Mouse (Mus musculus): ENCODE results near the gene Olfr1033.
"Not testable (repeated sequence)": the region's sequence is repeated elsewhere in the genome, so short reads cannot be mapped to it uniquely, and the experiment has no call there.

Gene Olfr1033

DNA sequence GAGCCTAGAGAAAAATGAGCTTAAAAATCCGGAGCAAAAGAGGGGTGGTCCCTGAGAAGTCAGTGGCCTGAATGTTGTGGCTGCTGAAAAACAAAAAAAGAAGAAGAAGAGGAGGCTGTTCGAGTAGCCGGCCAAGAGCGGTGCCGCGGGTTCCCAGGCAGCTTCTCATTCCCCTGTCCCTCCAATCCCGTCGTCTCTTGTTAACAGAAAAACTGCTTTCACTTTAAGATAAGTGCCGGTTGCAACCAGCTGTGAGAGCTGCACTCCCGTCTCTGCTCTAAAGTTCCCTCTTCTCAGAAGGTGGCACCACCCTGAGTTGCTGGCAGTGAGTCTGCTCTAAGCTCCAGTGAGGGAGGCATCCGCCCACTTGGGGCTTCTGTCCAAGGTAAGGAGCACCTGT is at the start of gene Olfr1033:
TSS of gene Olfr1033 (plus strand) at position 228 of the 400 bp plus-strand sequence.
- DNase-seq (ENCODE audit: low spot score): peak; percentile 5

DNA sequence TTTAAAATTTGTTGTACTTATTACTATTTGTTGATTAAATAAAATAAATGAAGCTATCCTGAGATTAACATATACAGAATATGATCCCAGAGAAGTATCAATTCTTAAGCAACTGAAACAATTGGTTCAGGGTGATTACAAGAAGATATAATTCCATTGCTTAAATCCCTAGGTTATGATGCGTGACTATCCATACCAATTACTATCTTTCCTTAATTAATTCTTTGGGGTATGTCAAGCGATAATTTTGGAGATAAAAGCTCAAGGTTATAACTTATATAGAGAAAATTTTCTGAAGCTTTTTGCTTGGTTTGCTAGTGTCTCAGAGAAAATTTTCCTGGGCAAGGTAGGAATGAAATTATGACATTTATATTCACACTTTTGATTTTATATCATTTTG is 46.8 kb upstream of the Olfr1033 start, which contains the start of gene Olfr1029:
TSS of gene Olfr1029 (plus strand) at position 301 of the 400 bp plus-strand sequence.
- no peak for DNase-seq (ENCODE audit: low spot score)

DNA sequence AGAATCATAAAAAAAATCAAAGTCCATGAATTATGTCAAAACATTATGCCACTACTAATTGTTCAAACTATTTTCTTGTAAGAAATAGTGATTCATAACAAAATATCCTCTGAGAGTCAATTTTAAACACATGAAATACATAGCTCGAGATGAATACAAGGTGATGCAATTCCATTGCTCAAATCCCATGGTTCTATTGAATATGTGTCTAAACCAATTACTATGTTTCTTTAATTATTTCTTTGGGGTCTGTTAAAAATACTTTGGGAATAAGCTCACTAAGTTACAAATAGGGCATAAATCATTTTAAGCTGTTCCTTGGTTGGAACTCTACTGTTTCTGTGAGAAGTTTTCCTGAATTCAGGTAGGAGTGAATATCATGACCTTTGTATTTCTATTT is 41.5 kb upstream of the Olfr1033 start, which contains the start of gene Olfr1030:
TSS of gene Olfr1030 (plus strand) at position 301 of the 400 bp plus-strand sequence.
- no peak for DNase-seq (ENCODE audit: low spot score)

DNA sequence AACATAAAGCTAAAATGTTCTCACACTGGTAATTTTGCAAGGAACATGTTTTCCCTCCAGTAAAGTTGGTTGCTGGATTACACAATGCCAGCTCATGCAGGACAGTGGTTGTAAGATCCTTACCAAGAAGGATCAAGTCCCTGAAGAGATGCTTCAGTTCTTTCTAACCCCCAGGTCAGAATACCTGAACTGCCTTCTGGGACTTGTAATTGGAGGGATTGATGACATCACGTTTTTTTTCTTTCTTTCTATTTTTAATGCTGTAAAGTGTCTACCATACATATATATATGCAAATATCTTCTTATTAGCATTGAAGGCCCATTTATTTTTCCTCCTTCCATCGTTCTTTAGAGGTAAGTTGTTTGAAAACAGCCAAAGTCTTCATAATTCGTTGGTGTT is 30.4 kb upstream of the Olfr1033 start, which contains the start of gene Olfr1031:
TSS of gene Olfr1031 (plus strand) at position 301 of the 400 bp plus-strand sequence.
- no peak for DNase-seq (ENCODE audit: low spot score)

DNA sequence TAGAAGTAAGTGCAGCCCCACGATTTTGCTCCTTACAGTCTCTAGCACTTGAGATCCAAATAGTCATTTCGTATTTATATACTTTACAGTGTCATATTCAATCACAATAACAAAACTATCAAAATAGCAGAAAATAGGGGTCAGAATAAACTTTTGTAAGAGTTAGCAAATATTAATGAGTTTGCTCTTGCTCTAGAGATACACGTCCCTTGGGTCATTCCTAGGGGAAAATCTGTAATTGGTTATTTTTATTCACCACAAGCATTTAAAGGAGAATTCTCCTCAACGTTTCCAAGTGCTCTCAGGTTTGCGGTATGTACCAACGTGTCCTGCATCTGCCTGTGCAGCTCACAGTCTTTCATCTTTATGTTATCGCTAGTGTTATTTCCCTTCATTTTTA is 15.2 kb upstream of the Olfr1033 start, which contains the start of gene Olfr1032:
TSS of gene Olfr1032 (plus strand) at position 301 of the 400 bp plus-strand sequence.
- DNase-seq (ENCODE audit: low spot score): no peak

DNA sequence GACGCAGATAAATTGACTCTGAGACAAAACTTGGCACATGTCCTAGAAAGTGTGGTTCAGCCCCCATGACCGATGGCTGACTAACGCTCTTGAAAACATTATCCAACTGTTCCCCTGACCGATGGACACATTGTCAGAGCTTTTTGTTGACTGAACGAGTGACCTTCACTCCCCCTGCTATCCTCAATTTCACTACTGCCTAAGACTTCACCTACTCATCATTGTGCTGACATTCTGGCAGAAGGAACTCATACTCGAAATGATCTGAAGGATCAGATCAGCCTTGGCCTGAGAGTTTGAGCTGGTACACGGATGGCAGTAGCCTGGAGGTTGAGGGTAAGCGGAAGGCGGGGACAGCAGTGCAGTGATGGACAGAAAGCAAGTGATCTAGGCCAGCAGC is 1.1 kb downstream of the Olfr1033 start:
- not testable (repeated sequence) for DNase-seq (ENCODE audit: low spot score)

DNA sequence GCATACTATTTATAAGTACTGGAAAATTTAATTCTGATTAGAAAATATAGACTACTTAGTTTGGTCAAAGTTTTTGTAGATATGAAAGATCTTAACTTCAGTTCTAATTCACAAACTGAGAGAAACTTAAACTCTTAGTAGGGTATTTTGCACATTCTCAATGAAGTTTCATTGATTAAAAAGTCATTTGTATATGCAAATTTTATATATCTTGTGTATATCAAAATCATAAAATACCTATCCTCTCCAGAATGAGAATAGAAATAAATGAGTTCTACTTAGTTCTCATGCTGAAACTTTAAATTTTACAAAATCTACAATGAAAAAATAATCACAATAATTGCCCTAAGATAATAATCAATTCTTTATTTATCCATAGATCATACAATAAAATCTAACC is 25.1 kb downstream of the Olfr1033 start, which contains the start of gene Olfr1034:
TSS of gene Olfr1034 (plus strand) at position 301 of the 400 bp plus-strand sequence.
- no peak for DNase-seq (ENCODE audit: low spot score)

DNA sequence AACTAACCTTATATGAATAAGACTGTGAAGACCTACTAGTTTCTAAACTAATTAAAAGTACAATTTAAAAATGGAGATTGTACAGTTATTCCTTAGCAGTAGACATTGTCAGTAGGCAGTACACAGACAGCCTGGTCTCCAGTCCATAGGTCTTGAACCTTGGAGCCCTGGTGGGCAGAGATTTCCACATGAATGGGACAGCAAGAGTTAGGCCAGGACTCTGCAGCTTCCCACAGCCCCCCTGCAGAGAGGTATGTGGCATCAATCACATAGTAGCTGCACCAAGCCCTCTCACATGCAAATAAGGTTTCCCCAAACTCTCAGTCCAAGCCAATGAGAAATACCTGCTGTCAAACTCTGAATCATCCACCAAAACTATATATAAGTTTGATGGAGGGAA is 30.3 kb downstream of the Olfr1033 start:
- not testable (repeated sequence) for DNase-seq (ENCODE audit: low spot score)

DNA sequence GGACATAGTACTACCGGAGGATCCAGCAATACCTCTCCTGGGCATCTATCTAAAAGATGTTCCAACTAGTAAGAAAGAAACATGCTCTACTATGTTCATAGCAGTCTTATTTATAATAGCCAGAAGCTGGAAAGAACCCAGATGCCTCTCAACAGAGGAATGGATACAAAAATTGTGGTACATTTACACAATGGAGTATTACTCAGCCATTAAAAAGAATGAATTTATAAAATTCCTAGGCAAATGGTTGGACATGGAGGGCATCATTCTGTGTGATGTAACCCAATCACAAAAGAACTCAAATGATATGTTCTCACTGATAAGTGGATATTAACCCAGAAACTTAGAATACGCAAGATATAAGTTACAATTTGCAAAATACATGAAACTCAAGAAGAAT is 43.3 kb downstream of the Olfr1033 start:
- not testable (repeated sequence) for DNase-seq (ENCODE audit: low spot score)

DNA sequence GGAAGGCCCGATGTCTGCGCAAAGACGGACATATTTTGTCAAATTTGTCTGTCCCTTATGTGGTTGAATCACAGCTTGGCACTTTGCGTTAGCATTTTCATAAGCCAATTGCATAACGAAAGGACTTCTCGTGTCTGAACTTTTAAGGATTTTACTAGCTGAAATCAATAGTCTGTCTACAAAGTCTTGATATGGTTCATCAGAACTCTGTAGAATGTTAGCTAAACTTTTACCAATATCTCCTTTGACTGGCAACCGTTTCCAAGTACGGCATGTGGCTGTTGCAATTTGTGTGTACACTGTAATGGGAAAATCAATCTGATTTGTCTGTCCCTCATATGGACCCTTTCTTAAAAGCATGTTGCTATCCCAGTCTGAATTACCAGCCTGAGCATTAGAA is 49.8 kb downstream of the Olfr1033 start:
- no peak for DNase-seq (ENCODE audit: low spot score)

DNA sequence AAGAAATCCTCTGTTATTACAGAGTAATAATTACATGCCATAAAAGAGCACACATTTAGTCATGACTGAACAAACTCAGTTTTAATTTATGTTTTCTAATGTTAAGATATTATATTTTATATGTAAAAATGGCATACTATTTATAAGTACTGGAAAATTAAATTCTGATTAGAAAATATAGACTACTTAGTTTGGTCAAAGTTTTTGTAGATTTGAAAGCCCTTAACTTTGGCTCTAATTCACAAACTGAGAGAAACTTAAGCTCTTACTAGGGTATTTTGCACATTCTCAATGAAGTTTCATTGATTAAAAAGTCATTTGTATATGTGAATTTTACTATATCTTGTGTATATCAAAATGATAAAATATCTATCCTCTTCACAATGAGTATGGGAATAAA is 53.3 kb downstream of the Olfr1033 start, which contains the start of gene Olfr1036:
TSS of gene Olfr1036 (plus strand) at position 301 of the 400 bp plus-strand sequence.
- DNase-seq (ENCODE audit: low spot score): not testable (repeated sequence)

DNA sequence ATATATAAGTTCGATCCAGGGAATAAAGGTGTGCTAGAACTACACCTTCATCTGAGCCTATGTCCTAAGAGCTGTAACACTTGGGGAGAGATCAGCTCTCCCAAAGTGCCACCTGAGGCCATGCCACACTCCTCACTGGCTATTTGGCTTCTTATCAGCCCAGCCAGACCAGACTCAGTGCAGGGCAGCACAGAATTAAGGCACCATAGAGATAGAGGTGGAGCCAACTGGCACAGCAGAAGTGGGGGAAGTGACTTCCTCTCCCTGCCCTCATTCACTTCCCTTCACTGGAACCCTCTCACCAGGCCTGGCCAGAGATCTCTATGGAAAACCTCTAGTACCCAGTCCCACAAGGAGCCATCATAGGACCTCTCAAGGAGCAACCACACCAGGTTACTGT is 60.0 kb downstream of the Olfr1033 start:
- DNase-seq (ENCODE audit: low spot score): not testable (repeated sequence)

DNA sequence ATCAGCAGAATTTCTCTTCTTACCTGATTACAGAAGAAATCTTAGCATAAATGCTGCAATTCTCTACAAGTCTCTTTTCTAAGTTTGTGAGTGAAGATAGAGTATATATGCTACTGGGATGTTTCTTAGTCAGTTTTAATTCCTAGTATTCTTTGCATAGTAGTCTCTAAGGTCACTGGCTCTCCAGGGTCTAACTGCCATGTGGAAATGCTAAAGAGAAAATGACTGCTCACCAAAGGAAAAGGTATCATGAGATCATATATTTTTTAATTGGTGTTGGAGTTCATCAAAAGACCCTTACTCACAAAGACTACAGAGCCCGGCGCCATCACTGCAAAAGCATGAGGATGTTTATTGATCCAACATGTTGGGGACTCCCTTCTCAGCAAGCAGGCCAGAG is 66.9 kb downstream of the Olfr1033 start, which contains the start of gene Olfr1037:
TSS of gene Olfr1037 (minus strand) at position 101 of the 400 bp plus-strand sequence.
- no peak for DNase-seq (ENCODE audit: low spot score)

Data from ovary, adult 18-20 months (tissue).